Mouse (Mus musculus): ENCODE measurements at regions not wholly inside any gene's neighbourhood (a gene's known extent, or its start where the extent isn't known, plus 50 kb on each side); places are given as distances from the start of the nearest gene placed in this dataset.

DNA sequence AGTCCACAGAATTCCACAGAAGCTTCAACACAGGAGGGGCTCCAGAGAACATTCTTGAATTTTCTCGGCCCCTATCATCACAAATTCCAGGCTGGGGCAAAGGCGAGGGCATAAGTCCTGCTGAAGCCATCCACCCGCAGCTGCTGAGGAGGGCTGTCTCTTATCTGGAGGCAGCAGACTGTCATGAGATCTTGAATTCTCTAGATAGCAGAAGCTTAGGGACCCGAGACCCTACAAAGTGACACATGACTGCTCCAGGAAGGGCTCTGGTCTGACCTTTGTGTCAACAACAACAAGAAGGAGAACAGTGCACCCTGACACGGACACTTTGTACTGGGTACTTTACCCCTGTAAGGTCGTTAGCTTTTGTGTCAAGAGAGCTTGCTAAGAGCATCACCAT is 57.2 kb downstream of the Lao1 start:
- DNase-seq (ENCODE audit: low read depth) = no peak

DNA sequence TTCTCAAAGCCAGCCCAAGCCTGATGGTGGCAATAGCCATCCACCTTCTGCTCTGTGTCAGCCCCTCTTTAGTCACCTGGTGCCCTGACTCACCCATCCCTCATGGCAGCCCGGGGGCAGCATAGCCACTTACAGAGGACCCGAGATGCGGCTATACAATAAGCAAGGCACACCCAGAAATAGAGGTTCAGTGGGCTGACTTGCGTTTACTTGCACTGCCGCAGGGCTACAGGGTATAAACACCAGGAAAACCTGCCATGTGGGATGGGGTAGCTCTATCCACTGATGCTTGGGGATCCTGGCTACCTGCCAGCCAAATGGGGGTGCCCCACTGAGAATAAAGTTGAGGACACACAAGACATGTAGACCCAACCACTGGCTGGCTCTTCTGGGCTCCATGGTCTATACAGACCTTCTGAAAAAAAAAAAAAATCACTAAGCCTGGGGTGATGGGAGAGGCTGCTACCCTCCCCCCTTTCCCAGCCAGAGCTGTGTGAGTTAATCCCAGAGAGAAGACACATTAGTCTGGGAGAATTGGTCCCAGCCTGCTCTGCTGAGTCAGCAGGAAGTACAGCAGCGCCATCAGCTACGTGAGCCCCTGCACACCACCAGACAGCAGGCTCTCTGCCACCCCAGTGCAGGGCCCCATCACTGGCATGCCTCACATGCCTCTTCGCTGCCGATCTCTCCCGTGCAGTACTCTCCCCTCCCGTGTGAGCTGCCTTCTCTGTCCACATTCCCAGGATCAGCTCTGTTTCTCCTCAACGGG is 57.8 kb downstream of the Lao1 start:
- DNase-seq (ENCODE audit: low read depth) = no peak

DNA sequence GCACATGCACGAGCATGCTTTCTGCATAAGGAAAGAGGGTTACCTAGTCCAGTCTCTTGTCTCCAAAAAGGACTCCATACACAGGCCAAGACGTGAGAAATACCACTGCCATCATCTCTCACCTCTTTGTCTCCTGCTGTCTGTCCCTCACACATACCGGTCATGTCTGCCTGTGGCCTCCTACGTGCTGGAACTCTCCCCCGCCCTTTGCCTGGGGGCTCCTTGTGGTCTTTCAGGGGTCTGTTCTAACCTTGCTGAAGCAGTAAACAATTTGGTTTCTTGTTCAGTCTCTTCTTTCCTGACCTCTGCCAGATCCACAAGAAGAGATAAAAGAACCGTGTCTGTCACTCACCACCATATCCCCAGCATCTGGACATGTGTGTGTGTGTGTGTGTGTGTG is 61.0 kb downstream of the Lao1 start:
- no peak for DNase-seq (ENCODE audit: low read depth)

DNA sequence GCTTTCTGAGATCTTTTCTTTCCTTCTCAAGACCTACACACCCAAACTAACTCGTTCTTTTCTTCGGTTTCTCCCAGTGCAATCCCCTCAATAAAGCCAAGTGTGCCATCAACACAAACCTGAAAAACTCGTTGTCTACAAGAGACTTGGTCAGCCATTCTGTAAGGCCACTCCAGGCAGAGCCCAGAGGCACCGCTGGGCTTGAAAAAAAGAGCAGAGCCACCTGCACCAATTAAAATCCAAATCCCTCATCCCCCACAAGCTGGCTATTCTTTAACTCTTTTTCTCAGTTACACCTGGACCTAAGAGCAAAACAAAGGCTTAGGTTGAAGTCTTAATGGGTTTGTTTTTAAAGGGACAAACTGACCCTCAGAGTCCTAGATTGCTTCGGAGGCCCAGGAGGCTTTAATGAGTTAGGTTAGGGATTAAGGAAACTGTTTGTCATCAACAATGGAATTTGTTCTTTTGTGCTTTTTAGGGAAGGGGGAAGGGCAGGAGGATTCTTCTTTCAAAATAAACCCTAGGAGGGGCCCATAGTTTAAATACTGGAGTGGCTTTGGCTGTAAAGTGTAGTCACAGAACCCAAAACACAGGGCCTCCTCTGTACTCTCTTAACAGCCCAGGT is 65.0 kb downstream of the Lao1 start:
- no peak for DNase-seq (ENCODE audit: low read depth)

DNA sequence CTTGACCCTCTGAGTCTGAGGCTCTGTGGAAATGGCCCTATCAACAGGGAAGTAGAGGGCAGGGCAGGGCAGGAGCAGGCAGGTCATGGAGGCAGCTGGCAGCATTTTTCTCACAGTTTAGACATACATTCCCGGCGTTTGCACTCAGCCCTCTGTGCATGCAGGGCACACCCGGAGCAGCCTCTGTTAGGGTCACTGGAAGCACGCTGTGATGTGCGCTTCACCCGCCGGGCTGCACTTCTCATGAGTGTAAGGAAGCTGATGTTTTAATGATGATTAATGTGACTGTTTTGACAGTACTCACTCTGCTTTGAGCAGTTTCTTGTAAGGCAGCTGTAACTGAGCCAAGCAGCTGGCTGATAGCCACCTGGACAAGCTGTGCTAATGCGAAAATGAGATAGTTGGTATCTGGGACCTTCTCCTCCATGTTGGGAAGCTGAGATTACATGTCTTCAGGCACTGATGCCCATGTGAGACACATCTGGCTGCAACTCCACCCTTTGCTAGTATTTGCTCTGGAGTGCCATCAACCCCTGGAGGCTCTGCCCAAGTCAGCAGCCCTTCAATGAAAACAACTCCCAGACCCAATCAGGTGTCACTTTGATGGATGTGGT is 66.9 kb downstream of the Lao1 start:
- no peak for DNase-seq (ENCODE audit: low read depth)

DNA sequence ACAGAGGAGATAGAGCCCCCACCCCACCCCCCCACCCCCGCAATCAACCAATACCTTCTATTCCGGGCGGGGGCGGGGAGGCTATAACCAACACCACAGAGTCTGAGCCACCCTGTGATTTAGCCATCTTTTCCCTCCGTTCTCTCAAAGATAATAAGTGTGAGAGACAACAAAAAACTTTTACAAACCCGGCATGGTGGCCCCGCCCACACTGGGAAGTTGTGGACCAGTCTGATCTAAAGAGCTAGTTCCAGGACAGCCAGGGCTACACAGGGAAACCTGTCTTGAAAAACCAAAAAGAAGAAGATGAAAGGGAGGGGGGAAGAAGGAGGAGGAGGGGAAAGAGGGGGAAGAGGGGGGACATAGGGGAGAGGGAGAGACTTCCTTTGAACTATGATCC is 67.7 kb downstream of the Lao1 start:
- DNase-seq (ENCODE audit: low read depth) = no peak

DNA sequence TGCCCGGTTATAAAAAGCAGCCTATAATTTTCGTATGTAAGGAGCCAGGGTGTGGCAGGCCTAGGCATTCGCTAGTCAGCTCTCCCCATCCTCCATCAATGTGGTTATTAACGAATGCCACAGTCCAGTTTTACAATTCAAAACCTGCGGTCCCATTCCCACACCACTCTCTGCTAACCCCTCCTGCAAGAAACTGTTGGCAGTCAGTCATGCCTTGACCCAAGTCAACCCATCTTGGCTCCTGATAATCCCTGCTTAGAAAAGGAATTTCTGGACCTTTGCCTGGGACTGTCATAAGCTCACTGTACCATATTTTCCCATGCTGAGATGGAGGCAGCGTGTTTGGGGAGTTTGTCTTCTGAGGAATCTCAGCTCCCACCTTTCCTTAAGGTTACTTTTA is 68.4 kb downstream of the Lao1 start:
- DNase-seq (ENCODE audit: low read depth) = no peak

DNA sequence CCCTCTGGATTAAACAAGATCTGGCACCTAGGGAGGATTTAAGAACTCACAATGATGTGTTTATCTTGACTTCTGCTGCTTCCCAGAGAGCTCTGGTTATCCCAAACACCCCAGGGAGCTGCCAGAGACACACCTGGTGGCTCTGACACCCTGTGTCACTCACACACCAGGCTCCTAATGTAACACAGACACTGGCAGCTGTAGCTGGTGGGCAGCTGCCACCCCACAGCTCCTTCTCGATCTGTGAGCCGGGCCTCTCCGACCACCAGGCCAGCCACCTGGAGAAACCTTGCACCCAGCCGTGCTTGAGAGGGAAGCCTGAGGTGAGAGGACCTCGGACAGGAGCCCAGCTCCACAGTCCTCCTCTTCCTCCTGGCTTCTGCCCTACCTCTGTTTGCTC is 69.5 kb downstream of the Lao1 start:
- no peak for DNase-seq (ENCODE audit: low read depth)

DNA sequence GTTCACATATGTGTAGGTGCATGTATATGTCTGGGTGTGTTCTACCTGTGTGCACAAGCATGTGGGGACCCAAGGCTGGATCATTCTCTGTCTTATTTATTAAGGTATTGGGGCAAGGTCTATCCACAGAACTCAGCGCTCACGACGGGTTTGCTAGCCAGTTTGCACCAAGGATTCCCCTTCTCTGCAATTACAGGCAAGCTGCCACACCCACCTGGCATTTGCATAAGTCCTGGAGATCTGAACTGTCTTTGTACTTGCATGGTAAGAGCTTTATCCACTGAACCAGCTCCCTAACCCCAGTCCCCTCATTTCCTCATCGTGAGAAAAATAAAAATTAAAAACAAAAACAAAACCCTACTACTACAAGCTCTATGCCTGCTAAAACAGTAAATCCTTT is 71.6 kb downstream of the Lao1 start:
- DNase-seq (ENCODE audit: low read depth) = no peak

DNA sequence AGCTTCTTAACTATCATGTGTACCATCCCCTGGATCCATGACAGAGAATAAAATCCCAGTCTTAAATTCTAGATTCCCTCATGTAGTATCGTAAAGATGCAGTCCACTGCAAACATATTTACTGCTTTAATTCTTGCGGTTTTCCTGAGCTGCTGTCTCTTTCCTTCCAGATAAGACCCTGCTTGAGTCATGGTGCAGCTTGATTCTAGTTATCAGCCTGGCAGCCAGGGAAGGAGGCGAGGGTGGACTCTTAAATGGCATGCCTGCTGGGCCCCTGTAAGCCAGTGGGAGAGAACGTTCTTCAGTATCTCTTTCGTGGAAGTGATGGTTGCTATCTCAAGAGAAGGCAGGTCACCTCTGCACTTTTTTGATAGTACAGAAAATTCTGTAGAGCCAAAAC is 71.9 kb upstream of the Slc2a1 start:
- DNase-seq (ENCODE audit: low read depth) = peak; percentile 50

DNA sequence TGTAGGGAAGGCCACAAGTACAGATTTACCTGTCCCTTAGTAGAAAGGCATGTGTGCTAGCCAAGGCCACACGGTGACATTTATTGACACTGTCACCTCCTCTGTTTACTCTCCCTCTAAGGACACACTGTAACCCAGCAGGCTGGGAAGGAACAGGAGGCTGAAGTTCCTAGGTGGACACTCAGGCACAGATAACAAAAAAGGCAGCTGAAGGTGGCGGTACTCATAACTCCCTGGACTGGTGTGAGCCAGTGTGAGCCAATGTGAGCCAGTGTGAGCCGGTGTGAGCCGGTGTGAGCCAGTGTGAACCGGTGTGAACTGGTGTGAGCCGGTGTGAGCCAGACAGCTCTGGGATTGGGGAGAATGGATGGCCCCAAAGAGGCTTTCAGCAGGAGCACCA is 68.5 kb upstream of the Slc2a1 start:
- no peak for DNase-seq (ENCODE audit: low read depth)

DNA sequence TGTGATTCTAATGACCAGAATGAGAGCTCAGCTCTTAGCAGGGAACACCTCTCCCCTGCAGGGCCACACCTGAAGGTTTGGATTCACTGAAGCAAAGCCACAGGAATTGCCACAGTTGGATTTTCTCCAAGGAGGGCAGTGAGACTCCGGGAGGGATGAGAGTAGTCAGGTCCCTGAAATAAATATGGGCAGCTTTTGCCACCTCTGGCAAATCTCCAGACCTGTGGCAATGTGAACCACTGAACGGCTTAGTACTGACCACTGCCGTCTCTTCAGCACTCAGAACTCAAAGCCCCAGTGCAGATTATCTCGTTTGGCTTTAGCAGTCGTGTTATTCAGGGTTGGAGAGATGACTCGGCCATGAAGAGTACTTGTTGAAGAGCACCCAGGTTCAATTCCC is 66.9 kb upstream of the Slc2a1 start:
- DNase-seq (ENCODE audit: low read depth) = no peak

DNA sequence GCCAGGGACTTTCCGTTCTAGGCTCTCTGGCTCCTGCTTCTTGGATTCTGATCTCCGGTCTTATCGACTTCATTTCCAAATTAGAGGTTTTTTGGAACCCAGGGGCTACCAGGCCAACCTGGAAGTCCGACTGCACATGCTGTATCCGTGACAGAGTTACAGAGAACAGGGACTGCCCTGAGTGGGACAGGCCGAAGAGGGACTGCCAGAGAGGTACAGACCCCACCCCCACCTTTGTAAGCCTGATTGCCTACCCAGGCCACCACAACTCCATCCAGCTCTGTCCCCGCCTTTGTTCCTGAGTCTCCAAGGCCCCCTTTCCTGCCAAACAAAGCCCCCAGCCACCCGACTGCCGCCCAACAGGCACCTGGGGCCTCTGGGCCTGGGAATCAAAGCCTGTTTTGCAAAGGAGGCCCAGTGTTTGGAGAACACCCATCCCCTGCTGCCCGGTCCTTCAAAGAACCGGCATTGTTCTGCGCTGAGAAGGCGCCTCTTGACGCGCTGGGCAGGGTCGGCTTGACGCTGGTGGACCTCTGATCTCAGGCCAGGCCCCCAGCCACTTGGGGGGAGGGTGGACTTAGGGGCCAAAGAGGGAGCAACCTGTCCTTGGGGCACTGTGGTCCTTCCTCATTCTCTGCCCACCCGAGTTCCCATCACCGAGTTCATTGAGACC is 64.4 kb upstream of the Slc2a1 start:
- no peak for DNase-seq (ENCODE audit: low read depth)

DNA sequence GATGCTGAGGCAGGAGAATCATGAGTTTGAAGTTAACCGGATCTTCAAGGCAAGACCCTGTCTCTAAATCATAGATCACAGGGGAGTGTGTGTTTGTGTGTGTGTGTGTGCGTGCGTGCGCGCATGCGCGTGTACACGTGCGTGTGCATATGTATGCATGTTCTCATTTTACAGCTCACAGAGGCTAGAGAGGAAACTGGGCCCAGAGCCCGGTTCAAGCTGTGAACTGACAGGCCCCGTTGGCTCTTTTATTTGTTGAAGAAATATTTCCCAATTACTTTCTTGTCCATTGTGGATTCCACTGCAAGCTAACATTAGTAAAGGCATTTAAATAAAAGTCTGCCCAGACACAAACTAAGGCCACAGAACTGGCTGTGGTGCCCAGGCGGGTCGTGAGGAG is 63.7 kb upstream of the Slc2a1 start:
- DNase-seq (ENCODE audit: low read depth) = no peak

DNA sequence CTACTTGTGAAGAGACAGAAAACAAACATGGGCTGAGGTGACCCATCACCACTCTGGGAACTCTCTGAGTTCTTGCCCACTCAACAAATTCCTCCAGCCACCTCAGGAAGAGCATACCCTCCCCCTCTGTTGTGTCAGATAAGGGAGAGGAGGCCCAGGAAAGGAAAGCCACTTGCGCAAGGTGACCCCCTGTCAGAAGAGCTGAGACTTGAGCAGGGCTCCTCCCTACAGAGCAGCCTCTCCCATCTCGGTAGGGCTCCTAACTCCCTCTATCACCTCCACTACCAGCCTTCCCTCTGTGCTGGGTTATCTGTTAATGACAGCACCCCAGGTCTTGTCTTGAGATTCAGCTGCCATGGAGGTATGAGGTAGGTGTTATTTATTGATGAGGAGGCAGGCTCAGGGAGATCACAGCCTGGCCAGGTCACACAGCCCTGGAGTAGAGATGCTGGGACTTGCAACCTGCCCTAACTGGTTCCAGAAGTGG is 57.6 kb upstream of the Slc2a1 start:
- DNase-seq (ENCODE audit: low read depth) = no peak

DNA sequence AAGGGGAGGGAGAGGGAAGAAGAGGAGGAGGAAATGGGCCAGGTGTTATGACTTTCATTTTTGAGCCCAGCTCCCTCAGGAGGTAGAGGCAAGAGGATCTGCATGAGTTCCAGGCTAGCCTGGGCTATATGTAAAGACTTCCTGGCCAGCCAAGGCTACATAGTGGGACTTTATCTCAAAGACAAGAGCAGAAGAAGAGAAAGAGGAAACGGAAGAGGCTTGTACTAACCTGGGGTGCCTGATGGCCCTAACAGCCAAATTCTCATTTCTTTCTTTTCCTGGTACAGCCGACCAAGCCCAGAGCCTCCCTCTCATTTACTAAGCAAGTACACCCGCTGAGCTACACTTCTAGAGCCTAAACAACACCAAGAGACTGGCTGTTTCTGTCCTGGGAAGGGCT is 56.0 kb upstream of the Slc2a1 start:
- DNase-seq (ENCODE audit: low read depth) = no peak

DNA sequence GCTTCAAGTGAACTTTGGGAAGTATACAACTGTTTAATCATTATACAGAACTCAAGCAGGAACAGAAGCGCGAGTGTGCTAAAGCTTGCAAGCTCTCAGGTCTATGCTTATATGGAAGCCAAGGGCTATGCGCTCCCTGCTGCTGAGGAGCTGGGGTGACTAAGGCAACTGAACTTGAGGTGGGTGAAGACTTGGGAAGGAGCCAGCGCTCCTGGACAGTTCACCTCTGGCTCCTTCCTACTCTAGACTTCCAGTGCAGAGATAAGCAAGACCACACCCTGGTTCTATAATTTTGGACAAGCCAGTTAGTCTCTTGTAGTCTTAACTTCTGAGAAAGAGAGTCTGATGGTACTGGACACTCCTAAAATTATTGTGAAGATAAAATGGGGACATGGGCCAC is 55.3 kb upstream of the Slc2a1 start:
- DNase-seq (ENCODE audit: low read depth) = no peak

DNA sequence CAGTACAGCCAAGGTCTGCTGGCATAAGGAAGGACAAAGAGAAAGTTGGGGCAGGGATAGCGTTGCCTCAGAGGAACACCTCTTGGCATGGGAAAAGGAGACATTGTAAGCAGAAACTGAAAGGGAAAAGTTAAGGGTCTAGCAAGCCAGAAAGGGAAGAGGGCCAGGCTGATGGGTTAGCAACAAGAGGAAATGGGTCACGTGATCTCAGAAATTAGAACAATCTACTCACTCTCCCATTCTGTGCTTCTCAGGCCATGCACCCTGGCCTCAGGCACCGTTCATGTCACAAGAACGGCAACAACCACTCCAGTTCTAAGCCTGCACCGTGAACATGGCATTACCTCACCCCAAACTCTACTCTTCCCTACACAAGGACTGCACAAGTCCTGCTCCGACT is 54.8 kb upstream of the Slc2a1 start:
- no peak for DNase-seq (ENCODE audit: low read depth)

DNA sequence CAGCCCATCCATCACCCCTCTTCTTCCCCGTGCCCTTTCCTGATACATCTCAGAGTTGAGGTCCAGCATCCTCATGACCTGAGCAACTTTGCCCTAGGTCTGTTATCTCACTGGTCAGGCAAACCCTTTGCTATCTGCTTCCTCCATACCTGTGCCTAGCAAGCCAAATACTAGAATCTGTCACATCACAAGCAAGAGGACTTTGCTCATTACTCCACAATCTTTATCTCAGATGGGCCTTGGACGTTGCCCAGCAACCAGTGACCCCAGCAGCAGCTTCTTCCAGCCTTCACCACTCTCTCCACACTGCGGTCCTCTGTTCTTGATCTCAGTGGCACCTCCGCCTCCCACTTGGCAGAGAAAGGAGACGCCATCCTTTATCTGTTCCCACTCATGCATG is 54.4 kb upstream of the Slc2a1 start:
- no peak for DNase-seq (ENCODE audit: low read depth)

DNA sequence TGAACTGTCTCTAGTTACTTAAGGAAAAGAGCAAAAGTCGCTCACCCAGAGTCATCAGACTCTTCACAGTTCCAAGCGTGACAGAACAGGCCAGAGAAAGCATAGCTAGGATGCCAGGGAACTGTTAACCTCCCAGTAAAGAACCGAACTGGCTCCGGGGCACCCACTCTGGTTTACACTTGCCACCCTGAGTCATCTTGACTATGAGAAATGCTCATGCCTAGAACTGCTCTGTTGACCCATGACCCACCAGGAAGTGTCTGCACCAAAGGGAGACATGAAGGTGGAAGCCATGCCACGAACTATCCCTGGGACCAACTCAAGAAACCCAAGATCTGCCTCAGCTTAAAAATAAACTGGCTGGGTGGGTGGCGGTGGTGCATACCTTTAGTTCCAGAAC is 51.3 kb upstream of the Slc2a1 start:
- DNase-seq (ENCODE audit: low read depth) = no peak

DNA sequence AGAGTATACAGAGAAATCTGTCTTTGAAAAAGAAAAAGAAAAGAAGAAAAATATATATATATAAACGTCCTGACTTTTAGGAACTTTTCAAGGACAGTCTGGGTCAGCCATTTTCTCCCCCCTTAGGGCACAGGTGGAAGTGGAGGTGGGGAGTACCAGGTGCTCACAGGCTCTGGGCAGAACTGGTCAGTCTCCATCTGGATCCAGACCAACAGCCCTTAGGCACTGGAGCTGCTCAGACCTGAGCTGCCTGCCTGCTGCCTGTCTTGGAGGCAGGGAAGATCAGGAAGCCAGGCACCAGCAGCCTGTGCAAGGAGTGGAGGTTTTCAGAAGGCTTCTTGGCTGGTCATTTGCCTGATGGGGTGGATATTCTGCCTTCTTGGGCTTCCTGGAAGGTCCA is 50.7 kb upstream of the Slc2a1 start:
- no peak for DNase-seq (ENCODE audit: low read depth)

All from c-Kit-positive CD71-negative TER-119-negative erythroid progenitor cells, embryonic 14.5 days (primary cell).